Mouse (Mus musculus): ENCODE measurements around the gene Ptprq. TPM values are rescaled to one million over a fixed set of nuclear protein-coding genes. Genes with fewer than 3 reads are reported as not detected.
A peak's percentile ranks its signal among the peaks of the same experiment; 100 is the strongest.

The Ptprq gene
- total RNA-seq (2014; rRNA removed; ENCODE audit: low replicate concordance) (0.08 and 0.11 TPM in 2 replicates), polyA plus RNA-seq (2015; fragmentation: Nextera tagmentation; extraction: Ambion mirVana) (0.01 TPM in 1 of 2 replicates, not detected in the other)

DNA sequence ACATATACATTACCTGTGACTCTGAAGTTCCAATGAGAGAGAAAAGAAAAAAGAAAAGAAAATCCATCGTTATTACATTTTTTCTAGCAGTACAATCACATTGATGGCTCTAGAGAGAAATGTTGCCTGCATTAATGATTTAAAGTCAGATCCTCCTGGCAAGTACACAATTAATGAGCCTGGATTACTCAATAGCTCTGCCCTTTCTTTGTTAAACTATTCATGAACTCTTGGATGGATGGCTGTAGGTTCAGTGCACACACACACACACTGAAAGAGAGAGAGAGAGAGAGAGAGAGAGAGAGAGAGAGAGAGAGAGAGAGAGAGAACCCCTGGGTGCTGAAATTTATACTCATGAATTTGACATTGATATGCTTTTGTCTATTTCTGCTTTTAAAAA is at the start of gene Ptprq:
Gene Ptprq, minus strand, starts transcription at position 246 of the 400 bp plus-strand sequence.
- no peak for ATAC-seq (ENCODE audit: insufficient read depth, low read depth)
- 53% methylated on average over 1 of the region's 1 CpGs for WGBS
- Histone ChIP-seq H3K9ac (replicated peaks; ENCODE audit: low read depth, low read length) (no peak within 1 kb of the TSS), H3K4me2 (ENCODE audit: low read depth, low read length) (no peak within 1 kb of the TSS), H3K9me3 (replicated peaks; ENCODE audit: control insufficient read depth, low read length) (no peaks in the 10 kb centered on the region), H3K4me3 (ENCODE audit: low read depth, low read length) (no peak within 1 kb of the TSS), H3K27ac (ENCODE audit: low read depth) (no peak within 1 kb of the TSS), H3K36me3 (replicated peaks; ENCODE audit: control insufficient read depth, insufficient read depth, low read length) (no peaks in the 10 kb centered on the region), H3K4me1 (ENCODE audit: control insufficient read depth, insufficient read depth) (no peaks in the 10 kb centered on the region), H3K27me3 (ENCODE audit: control insufficient read depth, insufficient read depth, low read length) (no peaks in the 10 kb centered on the region)
- TF ChIP-seq CTCF (IDR thresholded peaks at IDR 0.05; ENCODE audit: low read depth), result no peak
- DNase-seq (ENCODE audit: low spot score), result no peak

DNA sequence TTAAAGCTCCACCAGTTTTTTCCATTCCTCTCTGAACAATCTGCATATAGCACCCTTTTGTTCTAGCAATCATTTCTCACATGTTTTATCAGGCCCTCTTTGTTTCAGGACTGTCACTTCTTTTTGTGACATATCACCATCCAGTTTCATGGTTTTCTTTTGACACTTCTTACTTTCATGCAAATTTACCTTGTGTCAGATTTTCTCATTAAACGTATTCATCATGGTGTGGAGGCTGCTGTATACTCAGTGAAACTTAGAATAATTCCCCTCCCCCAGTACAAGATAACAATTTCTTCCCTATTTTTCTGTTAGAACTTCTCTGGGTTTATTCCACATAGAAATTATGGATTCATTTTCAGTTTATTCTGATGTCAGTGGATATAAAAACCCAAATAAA is 39.8 kb upstream of the Ptprq start:
- no peak for TF ChIP-seq EP300 (IDR thresholded peaks at IDR 0.05; ENCODE audit: low read depth)
- no peak for TF ChIP-seq CTCF (IDR thresholded peaks at IDR 0.05; ENCODE audit: low read depth)
- H3K4me1 ChIP-seq (ENCODE audit: control insufficient read depth, insufficient read depth), result no peaks in the 10 kb centered on the region
- H3K27ac ChIP-seq (ENCODE audit: low read depth), result no peak overlapping the region
- H3K27me3 ChIP-seq (ENCODE audit: control insufficient read depth, insufficient read depth, low read length), result no peaks in the 10 kb centered on the region
- ATAC-seq (ENCODE audit: insufficient read depth, low read depth) (no peak), DNase-seq (ENCODE audit: low spot score) (no peak)
- H3K9me3 ChIP-seq (replicated peaks; ENCODE audit: control insufficient read depth, low read length), result no peaks in the 10 kb centered on the region
- H3K4me3 ChIP-seq (ENCODE audit: low read depth, low read length), result no peak overlapping the region
- H3K36me3 ChIP-seq (replicated peaks; ENCODE audit: control insufficient read depth, insufficient read depth, low read length), result no peaks in the 10 kb centered on the region
- H3K9ac ChIP-seq (replicated peaks; ENCODE audit: low read depth, low read length), result no peak overlapping the region
- WGBS, result 59% methylated on average over 1 of the region's 1 CpGs
- no peak overlapping the region for H3K4me2 ChIP-seq (ENCODE audit: low read depth, low read length)

DNA sequence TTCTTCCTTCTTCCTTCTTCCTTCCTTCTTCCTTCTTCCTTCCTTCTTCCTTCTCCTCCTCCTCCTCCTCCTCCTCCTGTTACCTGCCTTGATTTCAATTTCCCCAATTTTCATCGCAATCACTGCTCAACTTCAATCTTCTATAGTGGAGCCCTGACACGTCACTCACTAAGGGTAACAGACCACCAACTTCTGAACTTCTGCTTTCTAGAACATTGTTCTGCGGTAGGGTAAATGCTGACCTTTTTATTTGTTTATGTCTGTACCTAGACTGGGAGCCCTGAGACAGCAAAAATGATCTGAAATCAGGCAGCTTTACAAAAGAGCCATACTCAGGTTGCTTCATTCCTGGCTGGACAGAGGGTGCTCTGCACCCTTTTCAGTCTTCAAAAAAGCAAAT is 33.6 kb upstream of the Ptprq start:
- H3K4me2 ChIP-seq (ENCODE audit: low read depth, low read length), result no peak overlapping the region
- H3K4me1 ChIP-seq (ENCODE audit: control insufficient read depth, insufficient read depth), result no peaks in the 10 kb centered on the region
- no peak overlapping the region for H3K27ac ChIP-seq (ENCODE audit: low read depth)
- no peaks in the 10 kb centered on the region for H3K27me3 ChIP-seq (ENCODE audit: control insufficient read depth, insufficient read depth, low read length)
- no peak overlapping the region for H3K9ac ChIP-seq (replicated peaks; ENCODE audit: low read depth, low read length)
- WGBS, result 91% methylated on average over 3 of the region's 3 CpGs
- no peak for ATAC-seq (ENCODE audit: insufficient read depth, low read depth)
- TF ChIP-seq CTCF (IDR thresholded peaks at IDR 0.05; ENCODE audit: low read depth) (no peak), EP300 (IDR thresholded peaks at IDR 0.05; ENCODE audit: low read depth) (no peak)
- H3K36me3 ChIP-seq (replicated peaks; ENCODE audit: control insufficient read depth, insufficient read depth, low read length), result no peaks in the 10 kb centered on the region
- H3K4me3 ChIP-seq (ENCODE audit: low read depth, low read length), result no peak overlapping the region
- no peak for DNase-seq (ENCODE audit: low spot score)
- H3K9me3 ChIP-seq (replicated peaks; ENCODE audit: control insufficient read depth, low read length), result no peaks in the 10 kb centered on the region

DNA sequence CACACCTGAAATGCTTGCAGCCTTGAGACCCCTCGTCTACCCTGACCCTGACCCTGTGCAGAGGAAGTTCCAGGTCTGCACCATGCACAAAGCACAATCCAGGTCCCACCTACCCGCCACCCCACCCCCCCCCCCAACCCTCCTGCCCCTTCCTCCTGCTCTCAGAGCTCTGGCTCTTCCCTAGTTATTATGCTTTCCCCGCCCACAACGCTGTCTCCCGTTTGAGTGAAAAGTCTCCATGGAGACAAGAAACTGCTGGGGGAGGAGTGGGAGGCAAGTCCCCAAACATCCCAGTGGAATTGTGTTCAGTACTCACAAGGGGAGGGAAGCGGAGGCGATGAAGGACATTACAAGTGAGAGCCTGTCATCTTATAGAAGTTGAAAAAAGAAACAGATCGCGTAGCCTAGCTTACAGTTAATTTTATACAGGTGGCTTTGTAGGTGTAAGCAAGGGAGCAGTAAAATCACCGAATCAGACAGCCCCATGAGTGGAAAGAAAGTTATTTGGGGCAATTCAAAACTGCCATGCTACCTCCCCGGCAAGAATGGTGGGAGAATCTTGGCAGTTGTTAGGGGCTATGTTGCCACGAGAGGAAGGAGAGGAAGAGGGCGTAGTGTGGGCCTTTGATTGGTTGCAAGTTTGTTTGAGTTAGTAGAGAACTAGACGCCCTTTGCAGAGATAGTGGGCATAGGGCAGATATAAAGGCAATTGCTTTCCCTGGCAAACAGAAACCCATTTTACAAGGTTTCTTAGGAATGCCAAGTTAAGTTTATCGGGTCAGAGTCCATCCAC is 32.7 kb upstream of the Ptprq start:
- DNase-seq (ENCODE audit: low spot score), result peak; percentile 7
- Histone ChIP-seq H3K9me3 (replicated peaks; ENCODE audit: control insufficient read depth, low read length) (no peaks in the 10 kb centered on the region), H3K27ac (ENCODE audit: low read depth) (no peak overlapping the region), H3K4me2 (ENCODE audit: low read depth, low read length) (peak overlapping the region; percentile 49), H3K9ac (replicated peaks; ENCODE audit: low read depth, low read length) (no peak overlapping the region), H3K4me3 (ENCODE audit: low read depth, low read length) (peak overlapping the region; percentile 21; the same call in 1 of the 2 replicates), H3K36me3 (replicated peaks; ENCODE audit: control insufficient read depth, insufficient read depth, low read length) (no peaks in the 10 kb centered on the region), H3K27me3 (ENCODE audit: control insufficient read depth, insufficient read depth, low read length) (no peaks in the 10 kb centered on the region), H3K4me1 (ENCODE audit: control insufficient read depth, insufficient read depth) (no peaks in the 10 kb centered on the region)
- ATAC-seq (ENCODE audit: insufficient read depth, low read depth), result peak; percentile 39; the same call in 1 of the 2 replicates
- TF ChIP-seq EP300 (IDR thresholded peaks at IDR 0.05; ENCODE audit: low read depth), result no peak
- TF ChIP-seq CTCF (IDR thresholded peaks at IDR 0.05; ENCODE audit: low read depth), result no peak
- 31% methylated on average over 14 of the region's 15 CpGs for WGBS

DNA sequence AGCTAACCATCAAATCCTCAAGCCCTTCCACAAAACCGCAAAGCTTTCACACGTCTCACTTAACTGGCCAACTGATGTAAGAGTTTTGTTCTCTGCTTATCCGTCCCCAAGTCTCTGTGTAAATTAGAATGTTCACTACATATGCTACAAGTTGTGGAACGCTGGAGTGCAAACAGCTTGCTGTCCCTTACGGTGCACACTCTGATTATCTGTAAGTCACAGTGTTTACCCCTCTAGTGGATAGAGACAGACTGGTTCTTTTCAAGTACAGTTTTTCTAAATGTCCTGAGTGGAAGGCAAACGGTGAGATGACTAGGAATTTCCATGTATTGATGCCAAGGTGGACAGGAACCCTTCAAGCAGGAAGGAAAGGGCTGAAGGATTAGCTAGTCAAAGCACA is 32.1 kb upstream of the Ptprq start:
- no peak for ATAC-seq (ENCODE audit: insufficient read depth, low read depth)
- DNase-seq (ENCODE audit: low spot score), result peak; percentile 25
- H3K4me2 ChIP-seq (ENCODE audit: low read depth, low read length), result peak overlapping the region; percentile 49
- TF ChIP-seq CTCF (IDR thresholded peaks at IDR 0.05; ENCODE audit: low read depth) (no peak), EP300 (IDR thresholded peaks at IDR 0.05; ENCODE audit: low read depth) (no peak)
- no peaks in the 10 kb centered on the region for H3K27me3 ChIP-seq (ENCODE audit: control insufficient read depth, insufficient read depth, low read length)
- no peak overlapping the region for H3K27ac ChIP-seq (ENCODE audit: low read depth)
- no peak overlapping the region for H3K9ac ChIP-seq (replicated peaks; ENCODE audit: low read depth, low read length)
- H3K9me3 ChIP-seq (replicated peaks; ENCODE audit: control insufficient read depth, low read length), result no peaks in the 10 kb centered on the region
- no peaks in the 10 kb centered on the region for H3K4me1 ChIP-seq (ENCODE audit: control insufficient read depth, insufficient read depth)
- 0 out of 2 replicates have a peak overlapping the region, but pooled peaks have one; percentile 21 for H3K4me3 ChIP-seq (ENCODE audit: low read depth, low read length)
- H3K36me3 ChIP-seq (replicated peaks; ENCODE audit: control insufficient read depth, insufficient read depth, low read length), result no peaks in the 10 kb centered on the region
- 21% methylated on average over 6 of the region's 6 CpGs for WGBS
